Mouse (Mus musculus): Measurements from ENCODE around the gene Rhot2. TPM values are rescaled to one million over a fixed set of nuclear protein-coding genes. Genes with fewer than 3 reads are reported as not detected.

Rhot2 gene
- 9.2 and 11.0 TPM in 2 replicates for polyA plus RNA-seq (2015; fragmentation: Nextera tagmentation; extraction: Ambion mirVana)

DNA sequence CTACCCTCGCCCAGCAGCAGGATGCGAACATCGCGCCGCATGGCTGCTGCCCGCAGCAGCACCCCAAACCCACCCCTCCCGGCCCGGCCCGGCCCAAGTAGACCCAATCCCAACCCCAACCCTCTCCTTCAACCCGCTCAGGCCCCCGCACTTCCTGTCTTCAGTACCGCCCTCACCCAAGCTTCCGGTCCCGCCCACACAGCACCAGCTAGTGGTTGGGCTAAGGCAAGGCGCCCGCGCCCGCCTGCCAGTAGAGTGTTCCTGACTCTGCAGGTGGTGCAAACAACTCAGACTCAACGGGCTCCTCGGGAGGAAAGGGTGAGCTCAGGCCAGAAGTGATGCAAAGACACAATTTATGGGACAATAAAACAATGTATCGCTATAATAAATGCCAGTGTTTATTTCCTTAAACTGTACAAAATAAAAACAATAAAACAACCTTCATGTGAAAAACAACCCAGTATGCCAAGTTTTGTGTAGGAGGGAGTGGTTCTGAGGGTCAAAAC, at the start of gene Rhot2:
Gene Rhot2, minus strand, starts transcription at position 456 of the 506 bp plus-strand sequence.

DNA sequence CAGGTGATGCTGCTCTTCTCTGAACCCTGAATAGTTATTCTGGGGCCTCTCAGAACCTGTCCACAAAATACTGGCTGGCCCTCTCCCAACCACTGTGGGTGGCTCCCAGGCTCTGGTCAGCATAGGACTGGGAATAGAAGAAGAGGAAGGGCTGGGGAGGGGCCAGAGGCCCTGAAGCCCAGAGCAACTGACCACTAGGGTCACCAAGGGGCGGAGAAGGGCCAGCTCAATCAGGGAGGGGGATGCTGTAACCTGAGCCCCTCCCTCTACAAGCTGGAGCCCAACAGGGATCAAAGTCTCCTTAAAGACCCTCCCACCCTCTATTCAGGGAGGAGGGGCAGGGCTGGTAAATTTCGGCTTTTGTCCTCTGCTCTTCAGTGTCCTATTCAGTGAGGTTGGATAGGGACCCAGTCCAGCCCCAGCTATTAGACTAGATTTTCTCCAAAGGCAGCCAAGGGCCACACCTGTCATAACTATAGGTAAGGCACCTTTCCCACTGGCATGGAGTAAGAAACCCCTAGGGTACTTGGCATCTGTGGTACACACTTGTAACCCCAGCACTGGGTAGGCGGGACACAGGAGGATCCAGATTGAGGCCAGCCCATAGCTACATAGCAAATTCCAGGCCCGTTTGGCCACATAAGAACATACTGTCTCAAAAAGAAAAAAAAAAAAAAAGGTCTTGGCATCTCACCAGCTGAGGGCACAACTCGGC, 35.7 kb upstream of the Rhot2 start, which contains the start of gene Wfikkn1:
Gene Wfikkn1, minus strand, starts transcription at position 663 of the 715 bp plus-strand sequence.

DNA sequence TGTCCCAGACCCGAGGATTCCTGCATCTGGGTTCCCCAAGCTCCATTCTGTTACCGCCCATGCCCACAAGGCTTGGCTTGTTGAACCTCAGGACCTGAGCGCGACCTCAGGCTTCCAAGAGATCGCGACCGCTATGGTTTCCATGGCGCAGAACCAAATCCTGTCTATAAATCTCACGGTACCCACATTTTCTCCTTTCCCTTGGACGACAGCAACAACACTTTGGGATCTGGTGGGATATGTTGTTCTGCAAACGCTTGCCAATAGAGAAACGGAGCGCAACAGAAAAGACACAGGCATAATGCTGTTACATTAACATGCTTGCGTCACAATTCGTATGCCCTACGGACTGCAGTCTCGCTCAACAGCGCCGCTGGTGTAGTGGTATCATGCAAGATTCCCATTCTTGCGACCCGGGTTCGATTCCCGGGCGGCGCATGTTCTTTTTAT, 30.1 kb upstream of the Rhot2 start, which contains the start of gene Mettl26:
Gene Mettl26, plus strand, starts transcription at position 354 of the 450 bp plus-strand sequence.

DNA sequence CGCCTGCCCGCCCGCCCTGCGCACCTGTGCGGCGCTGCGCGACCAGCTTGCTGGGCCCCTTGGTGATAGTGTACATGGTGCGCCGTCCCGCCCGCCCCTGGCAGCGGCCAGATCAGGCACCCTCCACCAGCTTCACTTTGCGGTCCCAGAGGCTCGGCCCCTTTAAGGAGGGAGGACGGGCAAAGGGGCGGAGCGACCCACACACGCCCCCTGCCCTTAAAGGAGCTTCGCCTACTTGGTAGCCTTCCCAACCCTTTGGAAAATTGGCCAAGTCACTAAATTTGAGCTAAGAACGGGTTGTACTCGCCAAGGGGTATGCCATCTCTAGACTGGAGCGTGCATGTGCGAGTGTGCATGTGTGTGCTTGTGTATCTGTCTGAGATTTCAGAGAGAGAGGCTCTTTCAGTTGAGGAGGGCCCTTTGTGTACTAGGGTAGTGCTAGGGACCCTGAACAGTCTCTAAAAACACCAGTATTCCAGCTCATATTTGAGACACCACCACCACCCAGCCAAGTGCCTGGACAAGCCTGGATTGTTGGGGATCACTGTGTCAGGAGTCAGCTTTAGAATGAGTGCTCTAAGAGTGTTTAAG, 24.0 kb upstream of the Rhot2 start, which contains the start of gene Mcrip2:
Gene Mcrip2, minus strand, starts transcription at position 164 of the 591 bp plus-strand sequence.

DNA sequence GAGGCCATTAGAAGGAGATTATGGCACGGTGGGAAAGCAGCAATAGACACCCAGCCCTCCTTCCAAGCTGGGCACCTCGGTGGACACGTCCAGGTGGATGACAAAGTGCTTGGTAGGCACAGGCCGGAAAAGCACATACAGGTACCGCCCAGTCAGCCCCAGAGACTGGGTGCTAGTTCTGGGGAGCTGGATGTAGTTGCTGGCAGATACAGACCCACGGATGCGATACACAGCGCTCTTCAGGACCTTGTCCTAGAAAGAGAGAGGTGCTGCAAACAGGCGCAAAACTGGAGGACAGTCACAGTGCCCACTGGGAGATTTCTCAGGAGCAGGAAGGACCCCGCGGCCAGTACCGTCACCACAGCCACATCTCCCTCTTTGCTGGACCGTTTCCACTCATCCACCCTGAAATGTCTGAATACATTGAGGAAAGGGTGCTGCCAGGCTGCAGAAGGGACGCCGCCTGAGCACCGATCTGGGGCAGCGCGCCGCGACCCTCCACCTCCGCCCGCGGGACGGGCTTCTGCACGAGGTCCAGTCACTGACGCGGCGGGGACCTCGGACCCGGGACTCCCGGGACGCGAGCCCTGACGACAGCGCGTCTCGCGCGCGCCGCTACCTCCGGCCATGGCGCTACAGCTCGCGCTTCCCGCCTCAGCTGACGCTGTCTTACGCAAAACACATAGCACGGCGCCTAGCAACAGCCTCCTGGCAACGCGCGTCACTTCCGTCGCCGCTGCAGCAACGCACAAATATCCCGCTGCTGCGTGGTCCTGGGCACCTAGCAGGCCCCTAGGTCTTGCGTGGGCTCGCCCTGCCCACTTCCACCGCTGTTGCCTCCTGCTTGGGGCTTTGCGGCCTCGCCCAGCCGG, 16.4 kb upstream of the Rhot2 start, which contains the start of gene Wdr90:
Gene Wdr90, minus strand, starts transcription at position 670 of the 872 bp plus-strand sequence.

DNA sequence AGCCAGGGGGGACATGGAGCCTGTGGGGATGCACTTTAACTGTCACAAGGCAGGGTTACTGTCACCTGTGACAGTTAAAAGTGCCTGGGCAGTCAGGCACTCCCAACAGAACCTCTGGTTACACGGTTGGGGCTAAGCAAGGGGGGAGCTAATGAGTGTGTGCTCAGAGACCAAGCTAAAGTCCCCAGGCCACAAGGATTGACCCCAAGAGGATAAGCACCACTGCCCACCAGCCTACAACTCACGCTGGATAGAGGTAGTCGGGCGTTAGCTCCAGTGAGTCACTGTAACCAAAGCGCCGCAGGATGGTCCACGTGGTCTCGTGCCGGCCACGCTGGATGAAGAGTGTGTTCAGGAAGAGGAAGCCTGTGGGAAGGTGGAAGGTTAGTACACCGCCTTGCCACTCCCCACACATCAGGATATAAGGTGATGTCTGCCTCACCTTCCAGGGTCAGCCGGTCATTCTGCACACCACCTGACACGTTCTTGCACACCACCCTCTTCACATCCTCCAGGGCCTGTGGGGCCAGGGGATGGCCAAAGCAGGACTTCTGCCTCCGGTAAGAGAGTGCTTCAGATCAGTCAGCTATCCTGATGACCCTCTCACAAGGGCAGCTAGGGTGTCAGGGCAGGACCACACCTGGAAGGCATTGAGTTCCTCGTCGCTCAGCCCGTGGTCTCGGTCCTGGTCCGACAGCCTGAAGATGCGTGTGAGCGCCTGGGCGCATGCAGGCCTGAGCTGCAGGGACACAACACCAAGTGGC, 3.4 kb downstream of the Rhot2 start, which contains the start of gene Gm20683:
Gene Gm20683, minus strand, starts transcription at position 647 of the 764 bp plus-strand sequence.

DNA sequence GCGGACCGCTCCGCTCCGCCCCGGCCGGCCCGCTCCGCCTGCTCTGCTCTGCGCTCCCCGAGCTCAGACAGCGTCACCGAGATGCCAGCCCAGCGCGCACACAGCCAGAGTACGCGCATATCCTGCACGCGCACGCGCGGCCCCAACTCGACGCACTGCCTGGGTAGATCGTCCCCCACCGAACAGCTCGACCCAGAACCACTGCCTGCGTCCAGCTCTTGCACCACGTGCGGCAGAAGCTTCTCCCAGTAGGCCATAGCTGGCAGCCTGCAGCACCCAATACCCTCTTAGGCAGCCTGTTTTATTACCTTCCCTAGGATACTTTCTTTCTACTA, 7.6 kb downstream of the Rhot2 start, which contains the start of gene Rhbdl1:
Gene Rhbdl1, minus strand, starts transcription at position 220 of the 335 bp plus-strand sequence.

DNA sequence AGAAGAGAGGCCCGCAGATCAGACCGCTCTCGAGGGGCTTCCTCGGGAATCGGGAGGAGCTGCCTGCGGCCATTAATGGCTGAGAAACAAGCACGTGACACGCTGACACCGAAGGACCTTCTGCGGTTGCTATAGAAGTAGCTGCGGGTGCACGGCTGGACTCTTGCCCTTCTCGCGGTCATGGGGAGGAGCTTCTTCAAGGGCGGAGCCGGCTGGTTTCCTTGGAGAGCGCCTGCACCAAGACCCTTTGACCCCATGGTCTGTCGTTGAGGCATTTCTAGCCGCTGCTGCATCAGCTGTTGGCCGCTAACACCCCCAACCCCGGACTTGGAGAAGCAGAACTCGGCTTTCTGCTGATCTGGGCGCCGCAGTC, 11.4 kb downstream of the Rhot2 start, which contains the start of gene Stub1:
Gene Stub1, minus strand, starts transcription at position 114 of the 373 bp plus-strand sequence.

DNA sequence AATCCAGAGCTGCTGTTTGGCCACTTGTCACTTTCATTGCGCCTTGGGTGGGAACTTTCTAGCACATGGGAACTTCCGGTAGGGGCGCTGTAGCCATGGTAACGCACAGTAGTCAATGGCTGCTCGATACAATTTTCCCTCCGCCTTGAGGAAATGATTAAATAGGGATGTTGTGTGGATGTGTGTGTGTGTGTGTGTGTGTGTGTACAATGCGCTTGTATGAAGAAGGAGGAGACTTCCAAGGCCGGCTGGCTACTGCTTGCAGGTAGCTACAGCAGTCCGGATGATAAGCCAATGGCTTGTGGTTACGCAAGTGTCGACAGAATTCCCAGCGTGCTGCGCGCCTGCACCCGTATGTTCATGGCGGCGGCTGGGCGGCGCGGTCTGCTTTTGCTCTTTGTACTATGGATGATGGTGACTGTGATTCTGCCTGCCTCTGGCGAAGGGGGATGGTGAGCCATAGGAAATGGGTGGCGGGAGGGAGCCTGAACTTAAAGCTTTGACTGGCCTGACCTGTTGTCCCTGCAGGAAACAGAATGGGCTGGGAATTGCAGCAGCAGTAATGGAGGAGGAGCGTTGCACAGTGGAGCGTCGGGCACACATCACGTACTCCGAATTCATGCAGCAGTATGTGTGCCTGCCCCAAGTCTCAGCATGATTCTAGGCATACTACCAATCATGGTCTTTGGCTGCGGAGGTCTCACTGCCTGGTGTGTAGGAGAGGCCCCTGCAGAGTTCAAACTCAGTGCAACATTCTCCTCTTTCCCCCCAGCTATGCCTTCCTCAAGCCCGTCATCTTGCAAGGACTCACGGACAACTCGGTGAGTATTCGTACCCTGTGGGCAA, 15.7 kb downstream of the Rhot2 start, which contains the start of gene Jmjd8:
Gene Jmjd8, plus strand, starts transcription at position 156 of the 846 bp plus-strand sequence.

DNA sequence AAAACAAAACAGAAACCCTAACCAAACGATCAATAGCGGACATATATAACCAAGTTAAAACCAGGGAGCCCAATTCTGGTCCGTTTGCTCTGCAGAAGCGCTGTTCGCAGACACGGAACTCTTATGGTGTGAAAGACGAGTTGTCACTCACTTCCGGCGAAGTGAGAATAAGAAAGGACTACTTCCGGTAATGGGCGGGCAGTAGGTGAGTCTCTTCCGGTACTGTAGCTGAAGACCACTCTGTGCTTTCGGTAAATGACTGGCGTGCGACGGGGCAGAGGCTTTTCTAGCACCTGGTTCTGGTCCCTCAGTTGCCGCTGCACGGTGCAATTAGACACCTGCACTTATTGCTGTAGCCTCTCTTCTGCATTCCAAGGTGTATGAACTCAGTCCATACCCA, 21.2 kb downstream of the Rhot2 start, which contains the start of gene Wdr24:
Gene Wdr24, plus strand, starts transcription at position 176 of the 400 bp plus-strand sequence.

DNA sequence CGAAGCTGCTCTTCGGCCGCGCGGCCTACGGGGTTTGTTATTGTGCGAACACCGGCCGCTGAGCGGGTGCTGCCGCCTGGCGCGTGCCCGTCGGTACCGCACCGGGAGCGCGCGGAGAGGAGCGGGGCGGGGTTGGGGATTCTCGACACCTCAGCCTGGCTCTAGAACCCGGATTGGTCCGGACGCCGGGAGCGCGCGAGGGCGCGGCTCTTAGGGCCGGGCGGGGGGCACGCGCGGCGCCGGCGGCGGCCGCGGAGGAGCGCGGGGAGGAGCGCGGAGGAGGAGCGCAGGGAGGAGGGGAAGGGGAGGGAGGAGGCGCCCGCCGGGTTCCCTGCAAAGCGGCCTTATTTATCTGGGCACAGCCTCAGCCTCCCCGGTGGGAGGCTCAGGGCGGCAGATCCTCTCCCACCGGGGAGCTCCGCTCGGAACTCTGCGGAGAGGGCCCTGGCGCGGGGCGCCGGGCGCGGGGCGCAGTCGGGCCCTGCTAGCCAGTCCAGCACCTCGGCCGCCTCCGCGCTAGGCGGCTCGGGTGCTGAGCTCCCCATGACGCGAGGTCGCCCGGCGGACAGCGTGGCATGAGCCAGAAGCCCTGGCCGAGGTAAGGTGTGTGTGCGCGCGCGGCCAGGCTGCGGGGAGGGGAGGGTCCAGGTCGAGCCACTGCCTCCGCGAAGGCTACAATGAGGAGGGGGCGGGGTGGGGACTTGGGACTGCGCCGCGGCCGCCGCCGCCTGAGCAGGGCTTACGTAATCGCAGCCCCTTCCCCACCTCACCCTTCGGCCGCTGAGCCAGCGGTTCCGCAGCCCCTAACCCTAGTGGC, 35.7 kb downstream of the Rhot2 start, which contains the start of gene Fbxl16:
Gene Fbxl16, plus strand, starts transcription at position 297 of the 817 bp plus-strand sequence.

DNA sequence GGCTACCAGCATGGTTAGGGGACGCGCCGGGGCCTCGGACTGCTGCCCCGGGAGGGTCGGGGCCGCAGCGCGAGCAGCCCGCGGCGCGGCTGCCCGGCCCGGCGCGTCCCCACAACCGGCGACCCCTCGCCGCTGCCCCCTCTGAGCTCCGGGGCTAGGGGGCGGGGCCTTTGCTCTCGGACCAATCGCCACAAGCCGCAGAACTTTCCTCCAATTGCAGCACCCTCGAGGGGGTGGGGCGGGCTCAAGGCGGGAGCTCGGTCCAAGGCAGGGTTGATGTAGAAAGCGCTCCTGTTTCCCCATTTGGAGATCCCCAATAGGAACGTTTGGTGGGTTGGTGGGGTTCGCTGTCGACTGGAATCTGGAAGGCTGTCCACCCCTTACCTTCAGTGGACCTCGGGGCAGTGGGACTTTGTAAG, 47.7 kb downstream of the Rhot2 start, which contains the start of gene Metrn:
Gene Metrn, minus strand, starts transcription at position 186 of the 419 bp plus-strand sequence.

DNA sequence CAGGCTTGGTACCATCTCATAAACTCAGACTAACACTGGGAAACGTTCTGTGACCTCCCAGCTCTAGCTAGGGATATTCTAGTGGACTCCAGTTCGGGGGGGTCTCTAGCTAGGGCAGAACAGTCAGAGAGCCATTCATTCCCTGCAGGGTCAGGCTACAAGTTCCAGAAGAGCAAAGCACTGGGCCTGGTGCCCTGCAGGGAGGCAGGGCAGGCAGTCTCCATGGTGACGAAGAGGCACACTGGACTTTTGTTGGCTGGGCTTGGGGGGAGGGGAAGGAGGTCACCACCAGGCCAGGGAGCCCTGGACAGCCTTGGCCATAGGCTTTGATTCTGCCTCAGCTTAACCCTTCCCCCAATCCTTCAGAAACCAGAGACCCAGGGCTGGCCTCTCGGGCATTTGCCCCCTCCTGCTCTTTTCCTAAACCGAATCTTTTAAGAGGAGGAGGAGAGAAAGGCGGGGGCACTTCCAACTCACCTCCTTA, 49.0 kb downstream of the Rhot2 start, which contains the start of gene AC134908.4:
Gene AC134908.4, minus strand, starts transcription at position 51 of the 484 bp plus-strand sequence.

DNA sequence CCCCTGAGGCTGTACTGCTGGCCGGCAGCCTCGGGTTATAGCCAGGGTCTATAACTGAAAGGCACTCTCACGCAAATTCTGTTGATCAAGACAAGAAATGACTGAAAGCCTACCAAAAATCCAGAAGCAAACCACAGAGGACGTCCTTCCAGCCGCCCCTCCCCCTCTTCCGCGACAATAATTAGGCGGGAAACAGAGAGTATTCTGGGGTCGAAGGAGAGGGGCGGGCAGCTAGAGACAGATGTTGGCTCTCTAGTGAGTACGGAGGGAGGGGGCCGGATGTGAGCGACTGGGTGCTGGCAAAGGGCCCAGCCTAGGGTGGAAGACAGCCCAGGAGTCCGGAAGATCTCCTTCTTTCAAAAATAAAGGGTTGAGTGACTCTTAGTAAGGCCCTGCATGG, 52.0 kb downstream of the Rhot2 start, which contains the start of gene Fam173a:
Gene Fam173a, minus strand, starts transcription at position 287 of the 400 bp plus-strand sequence.

All from urinary bladder, postnatal 0 days (tissue).